Mouse (Mus musculus) erythroblast, embryonic 14.5 days (primary cell): ENCODE measurements around the gene Spaca3. TPM values are rescaled to one million over a fixed set of nuclear protein-coding genes. Genes with fewer than 3 reads are reported as not detected.
A peak's percentile ranks its signal among the peaks of the same experiment; 100 is the strongest.

Experiments
- H3K27me3 ChIP-seq: 2 replicates; pipeline ENCODE4 v1.6.1; 2012; ENCODE audit warnings: inconsistent platforms; ENCODE audit not compliant: control insufficient read depth
- H3K36me3 ChIP-seq: 2 replicates; pipeline ENCODE4 v1.6.1; 2012; ENCODE audit warnings: mild to moderate bottlenecking, inconsistent platforms; ENCODE audit not compliant: control insufficient read depth
- H3K4me1 ChIP-seq: 2 replicates; pipeline ENCODE4 v1.6.1; 2012; ENCODE audit warnings: inconsistent platforms; ENCODE audit not compliant: control insufficient read depth
- H3K4me3 ChIP-seq: replicated peaks from 2 replicates; pipeline ENCODE3; 2012; ENCODE audit warnings: moderate library complexity, mild to moderate bottlenecking, inconsistent platforms
- H3K9me3 ChIP-seq: 2 replicates; pipeline ENCODE4 v1.6.1; 2012; ENCODE audit warnings: low read length, inconsistent platforms, mixed read lengths; ENCODE audit not compliant: control insufficient read depth
- GATA1 ChIP-seq: IDR thresholded peaks from 2 replicates; pipeline ENCODE4 v1.6.1; 2012; ENCODE audit warnings: low read length, inconsistent platforms, mixed read lengths
- TAL1 ChIP-seq: IDR thresholded peaks from 3 replicates; pipeline ENCODE4 v1.6.1; 2012; ENCODE audit warnings: low read length, inconsistent platforms, mixed read lengths
- polyA plus RNA-seq: library from polyadenylated mRNA; stranded (reverse); fragments of >175 nt; gene quantifications from 2 replicates; pipeline ENCODE4 v1.2.3, GENCODE M21; 2012

The Spaca3 gene
- not detected in 2 replicates for polyA plus RNA-seq

GRCm38 (mm10) chr11:80858065-80858464 lies at the start of gene Spaca3:
Gene Spaca3, plus strand, starts transcription at chr11:80858365.
- H3K27me3 ChIP-seq, result peaks cover 28% of the 10 kb centered on the region
- no peak within 1 kb of the TSS for H3K4me3 ChIP-seq
- no peaks in the 10 kb centered on the region for H3K9me3 ChIP-seq
- peaks cover 36% of the 10 kb centered on the region for H3K4me1 ChIP-seq
- no peaks in the 10 kb centered on the region for H3K36me3 ChIP-seq
- TF ChIP-seq TAL1, result no peak
- no peak for TF ChIP-seq GATA1

GRCm38 (mm10) chr11:80808551-80809070 lies 49.6 kb upstream of the Spaca3 start:
- no peak for TF ChIP-seq TAL1
- TF ChIP-seq GATA1, result no peak
- Histone ChIP-seq H3K4me1 (peaks cover 15% of the 10 kb centered on the region; the same call in 1 of the 2 replicates), H3K9me3 (peaks cover 3% of the 10 kb centered on the region; the same call in 1 of the 2 replicates), H3K4me3 (no peak overlapping the region), H3K27me3 (peaks cover 43% of the 10 kb centered on the region), H3K36me3 (no peaks in the 10 kb centered on the region)

GRCm38 (mm10) chr11:80809666-80809992 lies 48.5 kb upstream of the Spaca3 start:
- H3K4me3 ChIP-seq, result peak overlapping the region; percentile 55
- H3K9me3 ChIP-seq, result peaks cover 3% of the 10 kb centered on the region; the same call in 1 of the 2 replicates
- TF ChIP-seq GATA1 (no peak), TAL1 (no peak)
- H3K4me1 ChIP-seq, result peaks cover 15% of the 10 kb centered on the region; the same call in 1 of the 2 replicates
- peaks cover 43% of the 10 kb centered on the region for H3K27me3 ChIP-seq
- no peaks in the 10 kb centered on the region for H3K36me3 ChIP-seq

- TF ChIP-seq TAL1 (no peak), GATA1 (no peak)
- H3K4me1 ChIP-seq, result peaks cover 15% of the 10 kb centered on the region; the same call in 1 of the 2 replicates
- no peaks in the 10 kb centered on the region for H3K9me3 ChIP-seq
- H3K4me3 ChIP-seq, result peak within 1 kb of the TSS; percentile 55
- H3K27me3 ChIP-seq, result peaks cover 43% of the 10 kb centered on the region
- H3K36me3 ChIP-seq, result no peaks in the 10 kb centered on the region
These were observed 48.0 kb upstream of the Spaca3 start, which contains the start of gene Tmem98 for GRCm38 (mm10) chr11:80809993-80810821. Gene Tmem98, plus strand, starts transcription at chr11:80810175.

- Histone ChIP-seq H3K36me3 (no peaks in the 10 kb centered on the region), H3K4me3 (no peak overlapping the region), H3K9me3 (no peaks in the 10 kb centered on the region), H3K27me3 (peaks cover 43% of the 10 kb centered on the region), H3K4me1 (peaks cover 15% of the 10 kb centered on the region; the same call in 1 of the 2 replicates)
- TF ChIP-seq GATA1, result no peak
- TF ChIP-seq TAL1, result no peak
These were observed 47.0 kb upstream of the Spaca3 start for GRCm38 (mm10) chr11:80811156-80811555.

- no peaks in the 10 kb centered on the region for H3K9me3 ChIP-seq
- H3K4me1 ChIP-seq, result peaks cover 16% of the 10 kb centered on the region
- H3K27me3 ChIP-seq, result peaks cover 29% of the 10 kb centered on the region
- H3K4me3 ChIP-seq, result no peak overlapping the region
- TF ChIP-seq TAL1 (no peak), GATA1 (no peak)
- H3K36me3 ChIP-seq, result no peaks in the 10 kb centered on the region
These were observed 42.8 kb upstream of the Spaca3 start for GRCm38 (mm10) chr11:80815354-80815753.

- H3K36me3 ChIP-seq, result no peaks in the 10 kb centered on the region
- TF ChIP-seq TAL1 (no peak), GATA1 (no peak)
- no peaks in the 10 kb centered on the region for H3K9me3 ChIP-seq
- peaks cover 4% of the 10 kb centered on the region for H3K27me3 ChIP-seq
- H3K4me1 ChIP-seq, result peaks cover 22% of the 10 kb centered on the region
- H3K4me3 ChIP-seq, result no peak overlapping the region
These were observed 40.0 kb upstream of the Spaca3 start for GRCm38 (mm10) chr11:80818060-80818697.

- H3K36me3 ChIP-seq, result no peaks in the 10 kb centered on the region
- peaks cover 22% of the 10 kb centered on the region for H3K4me1 ChIP-seq
- TF ChIP-seq GATA1 (no peak), TAL1 (no peak)
- H3K4me3 ChIP-seq, result no peak overlapping the region
- H3K9me3 ChIP-seq, result no peaks in the 10 kb centered on the region
- peaks cover 4% of the 10 kb centered on the region for H3K27me3 ChIP-seq
These were observed 38.1 kb upstream of the Spaca3 start for GRCm38 (mm10) chr11:80820085-80820484.

GRCm38 (mm10) chr11:80821296-80821695 lies 36.9 kb upstream of the Spaca3 start:
- peaks cover 22% of the 10 kb centered on the region for H3K4me1 ChIP-seq
- H3K27me3 ChIP-seq, result peaks cover 4% of the 10 kb centered on the region
- no peak for TF ChIP-seq GATA1
- no peak for TF ChIP-seq TAL1
- no peaks in the 10 kb centered on the region for H3K9me3 ChIP-seq
- H3K36me3 ChIP-seq, result no peaks in the 10 kb centered on the region
- H3K4me3 ChIP-seq, result no peak overlapping the region
